Mouse (Mus musculus) liver, adult 2 months (tissue): ENCODE data around the gene 4930470P17Rik. TPM values are rescaled to one million over a fixed set of nuclear protein-coding genes. Genes with fewer than 3 reads are reported as not detected.

Experiments used
- DNase-seq: peaks from one replicate; pipeline ENCODE4 v3.0.0-alpha.2; 2011; ENCODE audit warnings: low read depth, low spot score; ENCODE audit errors: extremely low read depth
- H3K27ac ChIP-seq: fragments of 200-500 bp; replicated peaks from 2 replicates; pipeline ENCODE4 v1.5.1; 2012; ENCODE audit warnings: low read depth, mild to moderate bottlenecking, control low read depth, inconsistent platforms, low read length; ENCODE audit not compliant: insufficient read depth
- H3K27me3 ChIP-seq: fragments of 200-500 bp; 2 replicates; pipeline ENCODE4 v1.6.1; 2012; ENCODE audit warnings: mild to moderate bottlenecking, moderate library complexity, low read length, inconsistent platforms; ENCODE audit not compliant: control insufficient read depth, insufficient read depth
- H3K36me3 ChIP-seq: fragments of 200-500 bp; 2 replicates; pipeline ENCODE4 v1.6.1; 2012; ENCODE audit warnings: low read length, inconsistent platforms; ENCODE audit not compliant: control insufficient read depth, insufficient read depth
- H3K4me1 ChIP-seq: fragments of 200-500 bp; 2 replicates; pipeline ENCODE4 v1.6.1; 2011; ENCODE audit warnings: low read length; ENCODE audit not compliant: control insufficient read depth, insufficient read depth
- H3K4me3 ChIP-seq: fragments of 200-500 bp; 2 replicates; pipeline ENCODE4 v1.5.1; 2011; ENCODE audit warnings: low read depth, mild to moderate bottlenecking, control low read depth, low read length, moderate library complexity; ENCODE audit not compliant: insufficient read depth
- H3K79me2 ChIP-seq: fragments of 200-500 bp; 2 replicates; pipeline ENCODE4 v1.6.1; 2012; ENCODE audit warnings: inconsistent platforms, mild to moderate bottlenecking, low read length, moderate library complexity; ENCODE audit not compliant: control insufficient read depth, insufficient read depth
- H3K9ac ChIP-seq: fragments of 200-500 bp; 2 replicates; pipeline ENCODE4 v1.6.1; 2012; ENCODE audit warnings: low read depth, mild to moderate bottlenecking, control low read depth, inconsistent platforms, low read length
- CTCF ChIP-seq: fragments of 200-500 bp; IDR thresholded peaks from 2 replicates; pipeline ENCODE4 v1.5.1; 2011; ENCODE audit warnings: low read depth, low read length, control low read depth
- POLR2A ChIP-seq: fragments of 200-500 bp; IDR thresholded peaks from 2 replicates; pipeline ENCODE4 v1.6.1; 2011; ENCODE audit warnings: low read length, control low read depth; ENCODE audit not compliant: insufficient read depth; ENCODE audit errors: extremely low read depth
- WGBS: fragments of 180-500 bp; shearing (Covaris S2); methylation state at CpG from one replicate; pipeline ENCODE4 v1.1.7; 2018; 5-methylcytosine and 5-hydroxymethylcytosine counted together
- polyA plus RNA-seq: library from polyadenylated mRNA; depleted of rRNA; stranded (reverse); fragments of >200 nt; gene quantifications from 2 replicates; pipeline ENCODE4 v1.2.3, GENCODE M21; 2012
- total RNA-seq: library from RNA; depleted of rRNA; stranded (reverse); fragments of >200 nt; gene quantifications from 2 replicates; pipeline ENCODE4 v1.2.3, GENCODE M21; 2014

4930470P17Rik gene
- total and polyA plus RNA-seq, 2 experiments = not detected

GRCm38 (mm10) chr2:170576077-170576476, 25.7 kb downstream of the 4930470P17Rik start:
- Histone ChIP-seq H3K4me1 (no peaks in the 10 kb centered on the region), H3K9ac (no peak overlapping the region), H3K27ac (no peak overlapping the region), H3K79me2 (no peaks in the 10 kb centered on the region), H3K27me3 (no peaks in the 10 kb centered on the region), H3K4me3 (no peak overlapping the region), H3K36me3 (no peaks in the 10 kb centered on the region)
- no peak for DNase-seq
- 89% methylated on average over 12 of the region's 12 CpGs for WGBS
- TF ChIP-seq CTCF = no peak
- no peak for TF ChIP-seq POLR2A

GRCm38 (mm10) chr2:170564995-170565394, 36.8 kb downstream of the 4930470P17Rik start:
- no peaks in the 10 kb centered on the region for H3K27me3 ChIP-seq
- no peaks in the 10 kb centered on the region for H3K4me1 ChIP-seq
- no peaks in the 10 kb centered on the region for H3K79me2 ChIP-seq
- no peak overlapping the region for H3K27ac ChIP-seq
- WGBS = 82% methylated on average over 8 of the region's 8 CpGs
- H3K4me3 ChIP-seq = no peak overlapping the region
- no peak for TF ChIP-seq POLR2A
- TF ChIP-seq CTCF = no peak
- no peak for DNase-seq
- H3K9ac ChIP-seq = no peak overlapping the region
- H3K36me3 ChIP-seq = no peaks in the 10 kb centered on the region

GRCm38 (mm10) chr2:170563956-170564855, 37.6 kb downstream of the 4930470P17Rik start:
- WGBS = 78% methylated on average over 15 of the region's 15 CpGs
- TF ChIP-seq CTCF (no peak), POLR2A (no peak)

GRCm38 (mm10) chr2:170552088-170552487, 49.7 kb downstream of the 4930470P17Rik start:
- no peak overlapping the region for H3K27ac ChIP-seq
- no peak for DNase-seq
- TF ChIP-seq CTCF (no peak), POLR2A (no peak)
- no peak overlapping the region for H3K4me3 ChIP-seq
- 79% methylated on average over 7 of the region's 7 CpGs for WGBS
- H3K9ac ChIP-seq = no peak overlapping the region
- H3K27me3 ChIP-seq = no peaks in the 10 kb centered on the region
- no peaks in the 10 kb centered on the region for H3K36me3 ChIP-seq
- H3K79me2 ChIP-seq = no peaks in the 10 kb centered on the region
- H3K4me1 ChIP-seq = no peaks in the 10 kb centered on the region

More at GRCm38 (mm10) chr2:170563956-170564855, 37.6 kb downstream of the 4930470P17Rik start:
- no peak overlapping the region for H3K27ac ChIP-seq
- H3K4me1 ChIP-seq = no peaks in the 10 kb centered on the region
- no peaks in the 10 kb centered on the region for H3K36me3 ChIP-seq
- H3K79me2 ChIP-seq = no peaks in the 10 kb centered on the region
- no peaks in the 10 kb centered on the region for H3K27me3 ChIP-seq
- no peak overlapping the region for H3K4me3 ChIP-seq
- DNase-seq = no peak
- no peak overlapping the region for H3K9ac ChIP-seq

GRCm38 (mm10) chr2:170550240-170550639, 51.6 kb downstream of the 4930470P17Rik start:
- Histone ChIP-seq H3K9ac (no peak overlapping the region), H3K4me3 (no peak overlapping the region), H3K27me3 (no peaks in the 10 kb centered on the region), H3K27ac (no peak overlapping the region), H3K4me1 (no peaks in the 10 kb centered on the region), H3K79me2 (no peaks in the 10 kb centered on the region), H3K36me3 (no peaks in the 10 kb centered on the region)
- no peak for DNase-seq
- TF ChIP-seq CTCF (no peak), POLR2A (no peak)
- WGBS = 55% methylated on average over 5 of the region's 5 CpGs

GRCm38 (mm10) chr2:170549146-170549545, 52.7 kb downstream of the 4930470P17Rik start:
- no peaks in the 10 kb centered on the region for H3K27me3 ChIP-seq
- no peak overlapping the region for H3K9ac ChIP-seq
- 91% methylated on average over 2 of the region's 2 CpGs for WGBS
- no peaks in the 10 kb centered on the region for H3K4me1 ChIP-seq
- TF ChIP-seq POLR2A (no peak), CTCF (no peak)
- no peaks in the 10 kb centered on the region for H3K79me2 ChIP-seq
- H3K36me3 ChIP-seq = no peaks in the 10 kb centered on the region
- H3K4me3 ChIP-seq = no peak overlapping the region
- H3K27ac ChIP-seq = no peak overlapping the region
- no peak for DNase-seq
